Mouse (Mus musculus) heart, adult 2 months (tissue): ENCODE measurements around the gene Usp18. TPM values are rescaled to one million over a fixed set of nuclear protein-coding genes. Genes with fewer than 3 reads are reported as not detected.

Source experiments
- DNase-seq, 2 experiments: peaks; one replicate each; pipeline ENCODE4 v3.0.0; 2021
- H3K27ac ChIP-seq: fragments of 200-600 bp; 2 replicates; pipeline ENCODE4 v1.8.1; 2022
- H3K27me3 ChIP-seq: fragments of 200-500 bp; 2 replicates; pipeline ENCODE4 v1.6.1; 2012; ENCODE audit warnings: mild to moderate bottlenecking, low read length, inconsistent platforms, mixed read lengths; ENCODE audit not compliant: control insufficient read depth, insufficient read depth
- H3K36me3 ChIP-seq: fragments of 200-500 bp; 2 replicates; pipeline ENCODE4 v1.6.1; 2012; ENCODE audit warnings: low read length, inconsistent platforms; ENCODE audit not compliant: control insufficient read depth, insufficient read depth
- H3K4me1 ChIP-seq: fragments of 200-500 bp; 2 replicates; pipeline ENCODE4 v1.6.1; 2011; ENCODE audit warnings: low read length; ENCODE audit not compliant: control insufficient read depth, insufficient read depth
- H3K4me3 ChIP-seq: fragments of 200-600 bp; 2 replicates; pipeline ENCODE4 v1.8.1; 2022
- H3K79me2 ChIP-seq: fragments of 200-500 bp; replicated peaks from 2 replicates; pipeline ENCODE4 v1.6.1; 2012; ENCODE audit warnings: mild to moderate bottlenecking, inconsistent platforms, low read length, moderate library complexity, mixed read lengths; ENCODE audit not compliant: control insufficient read depth, insufficient read depth
- H3K9ac ChIP-seq: fragments of 200-500 bp; 2 replicates; pipeline ENCODE4 v1.6.1; 2012; ENCODE audit warnings: low read depth, mild to moderate bottlenecking, control low read depth, inconsistent platforms, low read length, mixed read lengths
- CTCF ChIP-seq: fragments of 200-600 bp; IDR thresholded peaks from 2 replicates; pipeline ENCODE4 v1.8.1; 2022; ENCODE audit warnings: antibody characterized with exemption, mild to moderate bottlenecking, moderate library complexity
- EP300 ChIP-seq: fragments of 200-500 bp; IDR thresholded peaks from 2 replicates; pipeline ENCODE4 v1.6.1; 2011; ENCODE audit warnings: low read depth, low read length, control low read depth; ENCODE audit not compliant: insufficient read depth
- POLR2A ChIP-seq: fragments of 200-500 bp; IDR thresholded peaks from 2 replicates; pipeline ENCODE4 v1.6.1; 2011; ENCODE audit warnings: mild to moderate bottlenecking, low read depth, low read length, control low read depth; ENCODE audit not compliant: insufficient read depth
- WGBS: fragments of 180-500 bp; shearing (Covaris S2); methylation state at CpG from one replicate; pipeline ENCODE4 v1.1.7; 2018; 5-methylcytosine and 5-hydroxymethylcytosine counted together
- intact Hi-C: fragments of 180-260 bp; cut with DNase I; formaldehyde crosslinking; loops from one replicate; pipeline ENCODE4 v1.15.1; 2025
- polyA plus RNA-seq: library from polyadenylated mRNA; depleted of rRNA; stranded (reverse); fragments of >200 nt; gene quantifications from 2 replicates; pipeline ENCODE4 v1.2.3, GENCODE M21; 2012; rRNA removed
- total RNA-seq, 2 experiments: library from RNA; stranded (reverse); gene quantifications; 2 replicates each; pipeline ENCODE4 v1.2.3; 2021

Usp18 gene
- total and polyA plus RNA-seq, 3 experiments: 1.3 to 3.9 (median 1.5) TPM

- no peak for DNase-seq
- no peak overlapping the region for H3K4me3 ChIP-seq
- H3K9ac ChIP-seq: no peak overlapping the region
- TF ChIP-seq EP300 (no peak), CTCF (no peak), POLR2A (no peak)
- H3K4me1 ChIP-seq: no peaks in the 10 kb centered on the region
- no peak overlapping the region for H3K27ac ChIP-seq
- WGBS: 87% methylated on average over 6 of the region's 6 CpGs
- intact Hi-C loops: no loop called here
- no peaks in the 10 kb centered on the region for H3K36me3 ChIP-seq
- H3K27me3 ChIP-seq: no peaks in the 10 kb centered on the region
- H3K79me2 ChIP-seq: no peaks in the 10 kb centered on the region
These were observed 65.3 kb downstream of the Usp18 start for GRCm38 (mm10) chr6:121310984-121311383.

GRCm38 (mm10) chr6:121319099-121319498, 73.4 kb downstream of the Usp18 start:
- intact Hi-C loops: no loop called here
- H3K79me2 ChIP-seq: no peaks in the 10 kb centered on the region
- no peaks in the 10 kb centered on the region for H3K36me3 ChIP-seq
- DNase-seq: no peak
- H3K9ac ChIP-seq: no peak overlapping the region
- H3K4me3 ChIP-seq: no peak overlapping the region
- H3K27me3 ChIP-seq: no peaks in the 10 kb centered on the region
- TF ChIP-seq EP300 (no peak), CTCF (no peak), POLR2A (no peak)
- WGBS: 59% methylated on average over 6 of the region's 6 CpGs
- no peaks in the 10 kb centered on the region for H3K4me1 ChIP-seq
- no peak overlapping the region for H3K27ac ChIP-seq

Other genes with a start within 250 kb of the Usp18 start
- 100 to 1,000 TPM; 114 to 127 TPM for gene Mical3, start 114.9 kb upstream of the Usp18 start, total RNA-seq
- 52.1 and 69.0 TPM in 2 replicates for gene Mical3, start 114.9 kb upstream of the Usp18 start, polyA plus RNA-seq
- gene Pex26, start 62.2 kb upstream of the Usp18 start, total RNA-seq: 1 to 10 TPM; 6.0 TPM
- gene Pex26, start 62.2 kb upstream of the Usp18 start, polyA plus RNA-seq: 8.3 and 10.9 TPM in 2 replicates
- 100 to 1,000 TPM; 192 to 198 TPM for gene Tuba8, start 35.2 kb upstream of the Usp18 start, total RNA-seq
- gene Tuba8, start 35.2 kb upstream of the Usp18 start, polyA plus RNA-seq: 71.6 and 81.9 TPM in 2 replicates
- gene Slc6a13, start 54.3 kb downstream of the Usp18 start, total RNA-seq: under 1 TPM in 1 of 2 experiments, not detected in 1; 0.10 TPM
- gene Slc6a13, start 54.3 kb downstream of the Usp18 start, polyA plus RNA-seq: 0.59 TPM in 2 replicates
- not detected for gene Slc6a12, start 97.2 kb downstream of the Usp18 start, total RNA-seq
- 0.18 and 0.23 TPM in 2 replicates for gene Slc6a12, start 97.2 kb downstream of the Usp18 start, polyA plus RNA-seq
- gene Iqsec3, start 227.8 kb downstream of the Usp18 start, total RNA-seq: under 1 TPM; 0.48 to 0.50 TPM
- gene Iqsec3, start 227.8 kb downstream of the Usp18 start, polyA plus RNA-seq: 0.41 and 0.47 TPM in 2 replicates